Mouse (Mus musculus) heart, adult 11 months (tissue): ENCODE results near the gene Daxx.

ENCODE experiments used
- DNase-seq: peaks from one replicate; pipeline ENCODE4 v3.0.0; 2022

The Daxx gene

GRCm38 (mm10) chr17:33948090-33948904 is 39.1 kb downstream of the Daxx start:
- DNase-seq, result peak; percentile 91

GRCm38 (mm10) chr17:33948905-33949537 is 39.8 kb downstream of the Daxx start:
- DNase-seq, result peak; percentile 93

GRCm38 (mm10) chr17:33950131-33950625 is 41.0 kb downstream of the Daxx start:
- peak; percentile 93 for DNase-seq

- peak; percentile 98 for DNase-seq
These were observed 42.1 kb downstream of the Daxx start, which contains the start of gene B3galt4 for GRCm38 (mm10) chr17:33951021-33951946. Gene B3galt4 (minus strand): TSS chr17:33951488.

GRCm38 (mm10) chr17:33952015-33952414 is 42.8 kb downstream of the Daxx start:
- peak; percentile 89 for DNase-seq

- peak; percentile 86 for DNase-seq
These were observed 43.7 kb downstream of the Daxx start for GRCm38 (mm10) chr17:33952879-33953278.

GRCm38 (mm10) chr17:33953310-33953709 is 44.1 kb downstream of the Daxx start:
- DNase-seq, result peak; percentile 76

- DNase-seq, result peak; percentile 73
These were observed 44.8 kb downstream of the Daxx start for GRCm38 (mm10) chr17:33953961-33954565.

GRCm38 (mm10) chr17:33954646-33955554 is 45.7 kb downstream of the Daxx start:
- DNase-seq, result peak; percentile 88

GRCm38 (mm10) chr17:33955555-33956214 is 46.5 kb downstream of the Daxx start, which contains the start of the genes Vps52 and Rps18:
Gene Vps52 (plus strand): TSS chr17:33955812.
Gene Rps18 (minus strand): TSS chr17:33956001.
- peak; percentile 99 for DNase-seq

- DNase-seq, result peak; percentile 89
These were observed 47.1 kb downstream of the Daxx start for GRCm38 (mm10) chr17:33956336-33956735.

- peak; percentile 63 for DNase-seq
These were observed 48.3 kb downstream of the Daxx start for GRCm38 (mm10) chr17:33957493-33957892.

- DNase-seq, result peak; percentile 88
These were observed 49.2 kb downstream of the Daxx start for GRCm38 (mm10) chr17:33958451-33958850.

- peak; percentile 93 for DNase-seq
These were observed 49.9 kb downstream of the Daxx start for GRCm38 (mm10) chr17:33959135-33959534.

- peak; percentile 89 for DNase-seq
These were observed 50.7 kb downstream of the Daxx start for GRCm38 (mm10) chr17:33959948-33960347.

GRCm38 (mm10) chr17:33962876-33963275 is 53.7 kb downstream of the Daxx start:
- peak; percentile 87 for DNase-seq
